Mouse (Mus musculus) midbrain, embryonic 10.5 days (tissue): ENCODE results near the gene Scn8a. TPM values are rescaled to one million over a fixed set of nuclear protein-coding genes. Genes with fewer than 3 reads are reported as not detected.
A peak's percentile ranks its signal among the peaks of the same experiment; 100 is the strongest.

Experiments
- DNase-seq: peaks from one replicate; pipeline ENCODE4 v3.0.0-alpha.2; 2017; ENCODE audit warnings: low spot score
- H3K27ac ChIP-seq: fragments of 300-500 bp; sonication (generic); replicated peaks from 2 replicates; pipeline ENCODE4 v1.5.1; 2016; ENCODE audit warnings: mild to moderate bottlenecking
- H3K27me3 ChIP-seq: fragments of 300-500 bp; sonication (generic); 2 replicates; pipeline ENCODE4 v1.6.1; 2016; ENCODE audit warnings: low read depth, mild to moderate bottlenecking; ENCODE audit not compliant: poor library complexity, severe bottlenecking
- H3K36me3 ChIP-seq: fragments of 300-500 bp; sonication (generic); 2 replicates; pipeline ENCODE4 v1.6.1; 2016; ENCODE audit warnings: mild to moderate bottlenecking, moderate library complexity
- H3K4me1 ChIP-seq: fragments of 300-500 bp; sonication (generic); 2 replicates; pipeline ENCODE4 v1.6.1; 2016
- H3K4me3 ChIP-seq: fragments of 300-500 bp; sonication (generic); 2 replicates; pipeline ENCODE4 v1.5.1; 2016; ENCODE audit warnings: mild to moderate bottlenecking, moderate library complexity
- H3K9me3 ChIP-seq: fragments of 300-500 bp; sonication (generic); replicated peaks from 2 replicates; pipeline ENCODE4 v1.6.1; 2016; ENCODE audit warnings: mild to moderate bottlenecking
- WGBS: fragments of 180-500 bp; shearing (Covaris S2); methylation state at CpG from one replicate; pipeline ENCODE4 v1.1.7; 2016; 5-methylcytosine and 5-hydroxymethylcytosine counted together
- polyA plus RNA-seq: library from polyadenylated mRNA; unstranded; fragments of >200 nt; fragmentation: Nextera tagmentation; extraction: Ambion mirVana; gene quantifications from 2 replicates; pipeline ENCODE4 v1.2.1, GENCODE M21; 2016

The Scn8a gene
- polyA plus RNA-seq, 1 experiment from 2014 or later = 10.6 TPM

- WGBS = 50% methylated on average over 5 of the region's 5 CpGs
- no peak for DNase-seq
- H3K4me1 ChIP-seq = peaks cover 49% of the 10 kb centered on the region
Measured at GRCm38 (mm10) chr15:101048338-101048896, 178.8 kb downstream of the Scn8a start.

DNA sequence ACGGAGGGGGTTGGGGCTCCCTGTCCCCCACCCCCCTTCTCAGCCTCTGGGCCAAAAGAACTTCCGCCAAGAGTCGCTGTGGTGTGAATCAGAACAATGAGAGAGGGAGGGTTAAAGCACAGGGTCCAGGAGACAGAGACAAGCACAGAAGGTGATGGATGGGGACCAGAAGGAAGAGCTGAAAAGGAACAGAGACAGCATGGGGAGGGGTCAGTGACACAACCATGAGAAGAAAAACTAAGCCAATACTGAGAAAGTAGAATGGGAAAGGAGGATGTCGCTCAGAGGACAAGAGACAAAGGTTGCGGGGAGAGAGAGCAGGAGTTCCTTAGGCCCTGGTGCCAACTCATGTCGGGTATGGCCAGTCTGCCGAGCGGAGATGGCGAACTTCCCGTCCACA is 182.2 kb downstream of the Scn8a start:
- H3K36me3 ChIP-seq = peaks cover 46% of the 10 kb centered on the region
- WGBS = 36% methylated on average over 10 of the region's 10 CpGs
- DNase-seq = no peak
- H3K27ac ChIP-seq = no peak overlapping the region
- H3K4me3 ChIP-seq = no peak overlapping the region
- peaks cover 55% of the 10 kb centered on the region for H3K4me1 ChIP-seq
- no peaks in the 10 kb centered on the region for H3K9me3 ChIP-seq
- peaks cover 100% of the 10 kb centered on the region for H3K27me3 ChIP-seq

More at GRCm38 (mm10) chr15:101048338-101048896, 178.8 kb downstream of the Scn8a start:
- peaks cover 99% of the 10 kb centered on the region for H3K27me3 ChIP-seq
- H3K9me3 ChIP-seq = no peaks in the 10 kb centered on the region
- no peak overlapping the region for H3K4me3 ChIP-seq
- peaks cover 35% of the 10 kb centered on the region for H3K36me3 ChIP-seq
- H3K27ac ChIP-seq = no peak overlapping the region

DNA sequence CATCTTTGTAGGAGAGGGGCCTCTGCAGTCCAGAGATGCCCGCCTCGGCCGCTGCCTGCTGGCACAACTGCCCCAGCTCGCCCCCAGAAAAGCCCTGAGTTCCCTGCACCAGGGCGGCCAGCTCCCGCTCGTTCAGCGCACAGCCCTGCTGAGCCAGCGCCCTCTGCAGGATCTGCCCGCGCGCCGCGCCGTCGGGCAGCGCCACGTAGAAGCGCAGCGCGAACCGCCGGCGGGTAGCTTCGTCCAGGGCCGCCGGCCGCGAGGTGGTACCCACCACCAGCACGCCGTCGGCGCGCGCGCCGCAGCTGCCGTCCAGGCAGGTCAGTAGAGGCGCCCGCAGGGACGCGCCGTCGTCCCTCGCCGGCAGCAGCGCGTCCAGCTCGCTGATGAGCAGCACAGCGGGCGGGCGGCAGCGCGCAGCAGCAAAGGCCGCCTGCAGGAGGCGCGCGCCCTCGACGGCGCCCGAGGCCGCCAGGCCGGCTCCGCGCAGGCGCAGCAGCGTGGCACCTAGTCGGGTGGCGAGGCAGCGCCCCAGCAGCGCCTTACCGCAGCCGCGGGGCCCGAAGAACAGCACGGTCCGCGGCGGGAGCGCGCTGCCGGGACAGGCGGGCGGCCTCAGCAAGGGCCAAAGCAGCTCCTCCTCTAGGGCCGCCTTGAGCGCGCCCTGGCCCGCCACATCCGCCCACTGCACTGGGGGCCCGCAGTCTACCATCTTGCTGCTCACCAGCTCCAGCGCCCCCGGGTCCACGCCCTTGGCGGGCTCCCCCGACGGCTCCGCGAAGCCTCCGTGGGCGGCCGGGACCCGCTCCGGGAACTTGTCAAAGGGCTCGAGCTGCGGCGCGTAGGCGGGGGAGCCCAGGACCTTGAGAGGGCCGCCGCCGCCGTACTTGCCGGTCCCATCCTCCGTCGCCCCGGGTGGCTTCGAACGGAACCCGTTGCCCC is 183.2 kb downstream of the Scn8a start:
- Histone ChIP-seq H3K4me3 (peak overlapping the region; percentile 50), H3K27ac (peak overlapping the region; percentile 75), H3K9me3 (no peaks in the 10 kb centered on the region), H3K36me3 (peaks cover 55% of the 10 kb centered on the region), H3K27me3 (peaks cover 100% of the 10 kb centered on the region), H3K4me1 (peaks cover 55% of the 10 kb centered on the region)
- DNase-seq = peak; percentile 67
- 16% methylated on average over 117 of the region's 120 CpGs for WGBS

GRCm38 (mm10) chr15:101053832-101054459 is 184.3 kb downstream of the Scn8a start:
- H3K27ac ChIP-seq = peak overlapping the region; percentile 75
- H3K27me3 ChIP-seq = peaks cover 100% of the 10 kb centered on the region
- peaks cover 66% of the 10 kb centered on the region for H3K4me1 ChIP-seq

GRCm38 (mm10) chr15:101054541-101054940 is 184.9 kb downstream of the Scn8a start:
- peak overlapping the region; percentile 50; the same call in 1 of the 2 replicates for H3K4me3 ChIP-seq
- no peak overlapping the region for H3K27ac ChIP-seq
- H3K9me3 ChIP-seq = no peaks in the 10 kb centered on the region
- peaks cover 94% of the 10 kb centered on the region for H3K27me3 ChIP-seq
- peaks cover 54% of the 10 kb centered on the region for H3K36me3 ChIP-seq
- WGBS = 69% methylated on average over 10 of the region's 10 CpGs
- H3K4me1 ChIP-seq = peaks cover 72% of the 10 kb centered on the region
- no peak for DNase-seq

More at GRCm38 (mm10) chr15:101053832-101054459, 184.3 kb downstream of the Scn8a start:
- Histone ChIP-seq H3K4me3 (peak overlapping the region; percentile 50), H3K9me3 (no peaks in the 10 kb centered on the region), H3K36me3 (peaks cover 55% of the 10 kb centered on the region)
- 11% methylated on average over 63 of the region's 65 CpGs for WGBS
- DNase-seq = peak; percentile 59

GRCm38 (mm10) chr15:101056225-101056624 is 186.6 kb downstream of the Scn8a start:
- 45% methylated on average over 10 of the region's 10 CpGs for WGBS
- H3K36me3 ChIP-seq = peaks cover 37% of the 10 kb centered on the region
- H3K27ac ChIP-seq = no peak overlapping the region
- DNase-seq = peak; percentile 67
- H3K27me3 ChIP-seq = peaks cover 77% of the 10 kb centered on the region
- no peaks in the 10 kb centered on the region for H3K9me3 ChIP-seq
- H3K4me3 ChIP-seq = no peak overlapping the region
- H3K4me1 ChIP-seq = peaks cover 88% of the 10 kb centered on the region

- peak overlapping the region; percentile 30 for H3K4me3 ChIP-seq
- 12% methylated on average over 9 of the region's 9 CpGs for WGBS
- H3K4me1 ChIP-seq = peaks cover 88% of the 10 kb centered on the region
Measured at GRCm38 (mm10) chr15:101059570-101060279, 190.1 kb downstream of the Scn8a start.

DNA sequence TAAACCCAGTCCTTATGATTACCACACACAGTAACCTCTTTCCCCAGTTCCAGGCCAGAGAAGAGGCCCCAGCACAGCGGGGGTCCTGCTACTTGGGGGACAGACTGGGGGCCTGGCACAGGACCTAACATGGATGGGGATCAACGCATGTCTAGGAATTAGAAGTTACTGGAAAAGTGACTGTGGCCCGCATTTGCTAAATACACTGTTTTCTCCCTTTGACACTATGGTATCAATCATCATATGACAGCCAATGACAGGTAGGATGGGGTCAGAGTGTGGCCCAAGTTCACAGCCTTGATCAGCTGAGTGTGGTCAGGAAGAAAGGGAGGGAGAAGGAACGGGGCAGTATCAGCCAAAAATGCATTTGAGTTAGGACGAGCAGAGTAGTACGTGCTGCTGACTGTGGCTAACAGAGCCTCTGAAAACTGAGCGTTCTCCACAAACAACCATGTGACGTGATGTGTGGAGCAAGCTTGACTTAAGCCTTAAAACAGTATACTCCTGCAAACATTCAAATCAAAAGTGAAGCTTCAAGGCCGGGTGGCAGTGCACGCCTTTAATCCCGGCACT is 190.7 kb downstream of the Scn8a start:
- DNase-seq = no peak
- Histone ChIP-seq H3K36me3 (peaks cover 23% of the 10 kb centered on the region), H3K4me3 (peak overlapping the region; percentile 30), H3K4me1 (peaks cover 92% of the 10 kb centered on the region), H3K9me3 (no peaks in the 10 kb centered on the region), H3K27ac (peak overlapping the region; percentile 87), H3K27me3 (peaks cover 36% of the 10 kb centered on the region)
- WGBS = 26% methylated on average over 11 of the region's 11 CpGs

More at GRCm38 (mm10) chr15:101059570-101060279, 190.1 kb downstream of the Scn8a start:
- DNase-seq = peak; percentile 73
- Histone ChIP-seq H3K27me3 (peaks cover 42% of the 10 kb centered on the region), H3K9me3 (no peaks in the 10 kb centered on the region), H3K36me3 (peaks cover 20% of the 10 kb centered on the region), H3K27ac (peak overlapping the region; percentile 87)

DNA sequence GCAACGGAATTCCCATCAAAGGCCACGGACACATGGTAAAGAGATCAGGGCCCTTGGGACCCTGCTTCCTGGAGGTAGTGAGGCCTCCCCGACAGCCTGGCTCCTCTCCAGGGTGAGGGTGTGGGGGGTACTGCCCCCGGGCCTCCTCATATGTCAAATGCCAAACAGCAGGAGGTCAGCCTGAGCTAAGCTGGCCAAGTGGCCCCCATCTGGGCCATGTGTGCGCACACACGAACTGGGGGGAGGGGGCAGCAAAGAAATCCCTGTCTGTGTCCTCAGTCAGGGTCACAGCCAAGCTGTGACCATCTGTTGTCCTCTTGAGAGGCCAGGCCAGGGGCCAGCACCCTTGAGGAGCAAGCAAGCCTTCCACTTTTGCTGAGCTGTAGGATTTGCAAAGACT is 195.4 kb downstream of the Scn8a start:
- 21% methylated on average over 6 of the region's 6 CpGs for WGBS
- peak overlapping the region; percentile 90 for H3K27ac ChIP-seq
- peaks cover 21% of the 10 kb centered on the region; the same call in 1 of the 2 replicates for H3K36me3 ChIP-seq
- H3K4me3 ChIP-seq = peak overlapping the region; percentile 35; the same call in 1 of the 2 replicates
- H3K4me1 ChIP-seq = peaks cover 100% of the 10 kb centered on the region
- H3K27me3 ChIP-seq = no peaks in the 10 kb centered on the region
- H3K9me3 ChIP-seq = no peaks in the 10 kb centered on the region
- peak; percentile 57 for DNase-seq

- H3K4me1 ChIP-seq = peaks cover 100% of the 10 kb centered on the region
- peak overlapping the region; percentile 35 for H3K4me3 ChIP-seq
- H3K27ac ChIP-seq = peak overlapping the region; percentile 90
- DNase-seq = peak; percentile 73
- 1% methylated on average over 6 of the region's 6 CpGs for WGBS
- H3K27me3 ChIP-seq = no peaks in the 10 kb centered on the region
- peaks cover 21% of the 10 kb centered on the region; the same call in 1 of the 2 replicates for H3K36me3 ChIP-seq
- H3K9me3 ChIP-seq = no peaks in the 10 kb centered on the region
Measured at GRCm38 (mm10) chr15:101066364-101066847, 196.7 kb downstream of the Scn8a start.

- H3K27me3 ChIP-seq = no peaks in the 10 kb centered on the region
- no peaks in the 10 kb centered on the region for H3K9me3 ChIP-seq
- 3% methylated on average over 7 of the region's 9 CpGs for WGBS
- peak overlapping the region; percentile 35 for H3K4me3 ChIP-seq
- DNase-seq = peak; percentile 69
- peaks cover 100% of the 10 kb centered on the region for H3K4me1 ChIP-seq
- H3K36me3 ChIP-seq = peaks cover 21% of the 10 kb centered on the region; the same call in 1 of the 2 replicates
- peak overlapping the region; percentile 90 for H3K27ac ChIP-seq
Measured at GRCm38 (mm10) chr15:101066920-101067696, 197.4 kb downstream of the Scn8a start.
